14 mouse cellular contexts compared by ENCODE assay signal in the genomic region with DNA sequence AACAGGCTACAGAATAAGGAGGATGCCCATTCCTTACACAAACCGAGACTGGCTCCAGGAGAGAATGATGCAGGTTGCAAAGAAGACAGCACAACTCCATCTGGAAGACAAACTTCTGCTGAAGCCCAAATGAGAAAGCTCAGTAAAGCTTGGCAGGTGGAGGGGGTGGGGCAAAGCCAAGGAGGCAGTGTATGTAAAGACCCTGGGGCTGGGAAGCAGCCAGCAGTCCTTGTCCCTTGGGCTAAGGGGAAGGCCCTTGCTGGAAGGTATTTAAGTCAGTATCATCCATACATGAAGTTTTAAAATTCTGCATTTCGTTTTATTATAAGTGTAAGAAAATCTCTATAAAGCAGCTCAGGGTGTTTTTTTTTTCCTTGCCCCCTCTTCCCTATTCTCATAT.
"Had no signal": no experiment of that assay in that cellular context is flagged by ENCODE, and none has a peak within 500 bp of the region (broad histone marks: within the 10 kb centered on the region; RNA-seq: fewer than 3 reads in every experiment).

No protein-coding gene starts in this region.

- H3K4me1 ChIP-seq: limb, embryonic 13.5 days had no signal

- H3K27ac ChIP-seq: kidney, postnatal 0 days; limb, embryonic 13.5 days; liver, embryonic 14.5 days; neural tube, embryonic 15.5 days had no signal

- H3K9ac ChIP-seq: limb, embryonic 13.5 days; liver, embryonic 14.5 days; neural tube, embryonic 15.5 days had no signal

- H3K27me3 ChIP-seq: neural tube, embryonic 15.5 days had no signal

- H3K9me3 ChIP-seq: limb, embryonic 13.5 days; neural tube, embryonic 15.5 days had no signal

- H3K4me3 ChIP-seq: limb, embryonic 13.5 days; neural tube, embryonic 15.5 days had no signal

- DNase-seq: kidney, adult 11 months; kidney, adult 9 months; kidney, postnatal 36 days; layer of hippocampus, adult 9-11 months; layer of hippocampus, postnatal 36 days; lung, adult 18-20 months; right cerebral cortex, postnatal 4 days; spleen, adult 18-20 months; thymus, adult 18-20 months; thymus, postnatal 14 days had no signal

- H3K36me3 ChIP-seq: limb, embryonic 13.5 days; neural tube, embryonic 15.5 days had no signal

- H3K4me2 ChIP-seq: limb, embryonic 13.5 days; neural tube, embryonic 15.5 days had no signal
